Mouse (Mus musculus) stomach, postnatal 0 days (tissue): ENCODE results near the gene Frrs1.

Experiments used
- CTCF ChIP-seq: IDR thresholded peaks from 2 replicates; pipeline ENCODE4 v1.5.1; 2016; ENCODE audit warnings: antibody characterized with exemption, low read depth, mild to moderate bottlenecking, moderate library complexity
- EP300 ChIP-seq: optimal IDR thresholded peaks from 2 replicates; pipeline ENCODE3; 2016; ENCODE audit warnings: antibody characterized with exemption

DNA sequence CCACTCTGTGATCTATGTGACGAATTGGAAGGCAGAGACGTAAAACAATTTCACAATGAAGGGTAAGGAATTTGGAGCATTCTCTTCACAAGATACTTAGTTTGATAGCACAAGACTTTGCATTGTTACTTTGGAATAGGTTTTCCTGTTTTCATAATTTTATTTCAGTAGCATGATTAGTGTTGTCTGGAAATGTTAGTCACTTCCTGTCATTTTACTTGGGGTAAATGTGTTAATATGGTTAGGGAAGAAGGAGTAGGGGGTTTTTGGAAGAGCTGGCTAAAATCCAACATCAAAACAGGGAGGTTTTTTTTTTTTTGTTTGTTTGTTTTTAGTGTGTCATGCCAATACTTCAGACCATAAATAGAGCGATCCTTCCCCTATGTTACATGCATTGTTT lies 62.3 kb downstream of the Frrs1 start:
- no peak for TF ChIP-seq CTCF
- no peak for TF ChIP-seq EP300
